Mouse (Mus musculus) kidney, embryonic 16.5 days (tissue): ENCODE results near the gene Lrch1. TPM values are rescaled to one million over a fixed set of nuclear protein-coding genes. Genes with fewer than 3 reads are reported as not detected.

Experiments
- ATAC-seq: fragments of 200-750 bp; cut with Nextera tagmentation; 2 replicates; pipeline ENCODE4 v1.8.0; 2017; ENCODE audit warnings: moderate TSS enrichment; ENCODE audit not compliant: low FRiP score, low TSS enrichment
- H3K27ac ChIP-seq: fragments of 300-500 bp; sonication (generic); 2 replicates; pipeline ENCODE4 v1.5.1; 2014; ENCODE audit warnings: low read length
- H3K27me3 ChIP-seq: fragments of 300-500 bp; sonication (generic); 2 replicates; pipeline ENCODE4 v1.6.1; 2014; ENCODE audit warnings: low read length, control low read depth, mixed read lengths; ENCODE audit not compliant: insufficient read depth
- H3K36me3 ChIP-seq: fragments of 300-500 bp; sonication (generic); 2 replicates; pipeline ENCODE4 v1.6.1; 2014; ENCODE audit warnings: low read length, control low read depth, mixed read lengths; ENCODE audit not compliant: insufficient read depth
- H3K4me1 ChIP-seq: fragments of 300-500 bp; sonication (generic); 2 replicates; pipeline ENCODE4 v1.6.1; 2014; ENCODE audit warnings: low read length, control low read depth, mixed read lengths; ENCODE audit not compliant: insufficient read depth
- H3K4me2 ChIP-seq: fragments of 300-500 bp; sonication (generic); replicated peaks from 2 replicates; pipeline ENCODE4 v1.6.1; 2014; ENCODE audit warnings: low read depth, low read length
- H3K4me3 ChIP-seq: fragments of 300-500 bp; sonication (generic); 2 replicates; pipeline ENCODE4 v1.5.1; 2014; ENCODE audit warnings: mild to moderate bottlenecking, low read length
- H3K9ac ChIP-seq: fragments of 300-500 bp; sonication (generic); replicated peaks from 2 replicates; pipeline ENCODE4 v1.6.1; 2014; ENCODE audit warnings: low read length
- H3K9me3 ChIP-seq: fragments of 300-500 bp; sonication (generic); 2 replicates; pipeline ENCODE4 v1.6.1; 2016; ENCODE audit warnings: low read length, control low read depth
- WGBS: fragments of 180-500 bp; shearing (Covaris S2); extraction: QIAGEN DNeasy Blood & Tissue Kit; methylation state at CpG from one replicate; pipeline ENCODE4 v1.1.7; 2014; 5-methylcytosine and 5-hydroxymethylcytosine counted together
- polyA plus RNA-seq: library from polyadenylated mRNA; unstranded; fragments of >200 nt; fragmentation: Nextera tagmentation; extraction: Ambion mirVana; gene quantifications from 2 replicates; pipeline ENCODE4 v1.2.1, GENCODE M21; 2015

Lrch1 gene
- polyA plus RNA-seq, 1 experiment from 2014 or later, result 18.3 TPM

DNA sequence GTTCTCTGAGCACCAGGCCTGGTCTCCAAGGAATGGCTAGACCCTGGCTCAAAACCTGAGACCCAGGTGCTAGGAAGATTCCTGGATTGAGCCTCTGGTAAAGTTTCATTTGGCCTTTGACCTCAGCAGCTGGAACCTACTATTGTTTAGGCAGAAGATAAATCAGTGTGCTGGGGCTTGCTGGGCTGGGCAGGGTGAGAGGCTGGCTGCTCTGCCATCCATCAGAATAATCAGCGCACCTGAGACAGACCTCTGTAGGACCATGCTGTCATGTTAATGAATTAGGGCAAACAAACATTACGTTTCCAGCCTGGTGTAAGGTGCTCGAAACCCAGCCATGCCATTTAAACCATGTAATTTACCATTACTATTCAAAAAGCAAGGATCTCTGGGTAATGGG, 33.3 kb upstream of the Lrch1 start:
- 42% methylated on average over 3 of the region's 3 CpGs for WGBS
- no peaks in the 10 kb centered on the region for H3K36me3 ChIP-seq
- ATAC-seq, result no peak
- no peaks in the 10 kb centered on the region for H3K9me3 ChIP-seq
- H3K4me1 ChIP-seq, result no peaks in the 10 kb centered on the region
- no peak overlapping the region for H3K4me2 ChIP-seq
- no peaks in the 10 kb centered on the region for H3K27me3 ChIP-seq
- H3K27ac ChIP-seq, result no peak overlapping the region
- no peak overlapping the region for H3K4me3 ChIP-seq
- no peak overlapping the region for H3K9ac ChIP-seq

DNA sequence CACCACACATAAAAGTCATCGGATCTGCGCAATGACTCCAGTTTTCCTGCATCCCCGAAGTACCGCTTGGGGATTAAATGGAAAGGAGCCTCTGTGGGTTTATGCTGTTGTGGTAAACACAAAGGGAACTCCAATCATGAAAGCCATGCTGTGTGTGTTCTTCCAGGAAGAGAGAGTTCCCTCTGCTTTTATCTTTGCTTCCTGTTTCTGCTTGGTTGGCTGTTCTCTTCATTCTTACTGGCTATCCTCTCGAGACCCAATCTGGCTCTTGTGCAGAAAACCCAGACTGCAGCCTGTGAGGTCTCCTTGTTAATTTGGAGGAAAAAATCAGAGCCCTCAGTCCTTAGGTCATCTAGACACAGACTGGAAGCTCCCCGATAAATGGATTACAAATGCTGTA, 29.3 kb upstream of the Lrch1 start:
- Histone ChIP-seq H3K4me2 (no peak overlapping the region), H3K27me3 (no peaks in the 10 kb centered on the region), H3K9ac (no peak overlapping the region), H3K36me3 (no peaks in the 10 kb centered on the region), H3K9me3 (no peaks in the 10 kb centered on the region), H3K27ac (no peak overlapping the region), H3K4me1 (no peaks in the 10 kb centered on the region), H3K4me3 (no peak overlapping the region)
- WGBS, result 74% methylated on average over 6 of the region's 6 CpGs
- no peak for ATAC-seq

DNA sequence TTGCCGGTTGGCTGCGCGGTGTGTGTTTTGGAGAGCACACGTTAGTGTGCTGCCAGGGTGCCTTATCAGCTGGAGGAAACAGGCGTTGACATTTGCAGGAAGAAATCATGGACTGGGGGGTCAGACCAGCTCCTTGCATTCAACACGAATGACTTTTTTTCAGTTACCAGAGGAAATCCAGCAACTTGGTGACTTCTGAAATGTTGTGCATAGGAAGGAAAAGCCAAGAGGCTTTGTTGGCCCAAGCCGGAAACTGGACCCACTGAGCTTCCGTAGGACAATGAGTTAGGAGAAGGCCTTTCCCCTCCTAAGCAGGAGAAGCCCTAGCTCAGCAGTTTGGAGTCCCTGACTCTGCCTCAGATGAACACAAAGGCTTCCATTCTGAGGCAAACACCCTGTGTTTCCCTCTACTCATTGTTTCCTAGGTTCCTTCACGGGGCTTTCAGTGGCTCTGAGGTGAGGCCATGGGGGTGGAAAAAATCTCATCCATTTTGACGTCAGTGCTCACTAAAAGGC, 26.5 kb upstream of the Lrch1 start:
- Histone ChIP-seq H3K4me2 (no peak overlapping the region), H3K4me3 (no peak overlapping the region), H3K27me3 (no peaks in the 10 kb centered on the region), H3K27ac (peak overlapping the region; percentile 77), H3K36me3 (no peaks in the 10 kb centered on the region), H3K9me3 (no peaks in the 10 kb centered on the region), H3K4me1 (no peaks in the 10 kb centered on the region), H3K9ac (no peak overlapping the region)
- WGBS, result 63% methylated on average over 10 of the region's 10 CpGs
- peak; percentile 67 for ATAC-seq

DNA sequence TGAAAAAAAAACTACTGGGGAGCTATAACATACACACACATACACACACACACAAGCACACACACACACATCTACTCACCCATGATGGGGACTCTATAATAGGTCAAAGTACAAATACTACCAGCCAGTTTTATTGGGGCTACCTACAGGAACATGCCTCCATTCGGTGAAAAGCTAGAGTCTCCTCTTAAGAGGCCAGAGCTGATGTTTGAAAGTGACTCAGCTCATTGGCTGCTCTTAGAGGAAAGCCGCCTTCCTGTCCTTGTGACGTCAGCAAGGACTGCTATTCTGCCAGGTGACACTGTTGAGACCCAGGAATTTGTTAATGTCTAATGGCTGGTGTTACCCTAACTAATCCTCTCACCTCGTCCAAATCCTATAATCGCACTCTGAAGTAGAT, 25.0 kb upstream of the Lrch1 start:
- WGBS, result 83% methylated on average over 5 of the region's 5 CpGs
- H3K4me2 ChIP-seq, result no peak overlapping the region
- no peak overlapping the region for H3K9ac ChIP-seq
- ATAC-seq, result no peak
- H3K27ac ChIP-seq, result no peak overlapping the region
- H3K9me3 ChIP-seq, result no peaks in the 10 kb centered on the region
- no peak overlapping the region for H3K4me3 ChIP-seq
- no peaks in the 10 kb centered on the region for H3K4me1 ChIP-seq
- no peaks in the 10 kb centered on the region for H3K36me3 ChIP-seq
- no peaks in the 10 kb centered on the region for H3K27me3 ChIP-seq

GRCm38 (mm10) chr14:74972216-74972615, 24.5 kb upstream of the Lrch1 start:
- no peak overlapping the region for H3K27ac ChIP-seq
- no peak overlapping the region for H3K4me2 ChIP-seq
- H3K36me3 ChIP-seq, result no peaks in the 10 kb centered on the region
- 43% methylated on average over 3 of the region's 3 CpGs for WGBS
- H3K4me1 ChIP-seq, result no peaks in the 10 kb centered on the region
- no peak overlapping the region for H3K9ac ChIP-seq
- H3K27me3 ChIP-seq, result no peaks in the 10 kb centered on the region
- no peaks in the 10 kb centered on the region for H3K9me3 ChIP-seq
- no peak overlapping the region for H3K4me3 ChIP-seq
- ATAC-seq, result no peak

- no peak overlapping the region for H3K4me2 ChIP-seq
- 77% methylated on average over 3 of the region's 3 CpGs for WGBS
- ATAC-seq, result no peak
- peak overlapping the region; percentile 30; the same call in 1 of the 2 replicates for H3K27ac ChIP-seq
- peaks cover 4% of the 10 kb centered on the region; the same call in 1 of the 2 replicates for H3K9me3 ChIP-seq
- H3K9ac ChIP-seq, result no peak overlapping the region
- no peaks in the 10 kb centered on the region for H3K36me3 ChIP-seq
- H3K27me3 ChIP-seq, result no peaks in the 10 kb centered on the region
- H3K4me3 ChIP-seq, result no peak overlapping the region
- no peaks in the 10 kb centered on the region for H3K4me1 ChIP-seq
Measured at GRCm38 (mm10) chr14:74963402-74963764, 15.7 kb upstream of the Lrch1 start.

DNA sequence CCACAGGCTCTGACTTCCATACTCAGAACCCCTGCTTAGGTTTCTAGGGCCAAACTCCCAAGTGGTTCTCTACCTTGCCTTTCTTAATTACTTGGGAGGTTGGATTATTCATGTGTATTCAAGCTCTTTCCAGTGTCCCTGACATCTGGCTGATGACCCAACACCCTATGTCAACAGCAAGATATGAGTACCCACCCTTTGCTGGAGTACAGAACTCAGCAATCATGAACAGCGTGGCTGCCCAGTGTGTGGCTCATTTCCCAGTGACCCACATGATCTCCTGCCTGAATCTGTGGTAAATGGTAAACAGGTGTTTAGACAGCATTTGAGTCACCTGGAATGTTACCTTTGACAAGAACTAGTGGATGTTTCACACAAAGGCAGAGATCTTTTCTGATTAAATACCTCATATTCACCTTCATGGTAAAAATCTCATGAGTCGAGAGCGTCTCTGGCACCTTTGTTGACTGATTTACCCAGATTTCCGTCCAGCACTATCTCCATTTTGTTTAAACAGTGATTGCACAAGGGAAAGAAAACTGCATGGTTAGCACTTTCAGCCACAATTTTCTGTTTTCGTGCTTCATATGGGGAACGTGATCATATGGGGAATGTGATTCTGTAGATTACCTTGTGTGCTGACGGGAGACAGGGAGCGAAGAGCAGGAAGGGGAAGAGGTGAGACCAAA, 15.2 kb upstream of the Lrch1 start:
- H3K9me3 ChIP-seq, result peaks cover 4% of the 10 kb centered on the region; the same call in 1 of the 2 replicates
- no peak overlapping the region for H3K9ac ChIP-seq
- WGBS, result 82% methylated on average over 8 of the region's 8 CpGs
- H3K36me3 ChIP-seq, result no peaks in the 10 kb centered on the region
- H3K4me1 ChIP-seq, result no peaks in the 10 kb centered on the region
- no peak for ATAC-seq
- peak overlapping the region; percentile 30; the same call in 1 of the 2 replicates for H3K27ac ChIP-seq
- H3K27me3 ChIP-seq, result no peaks in the 10 kb centered on the region
- H3K4me3 ChIP-seq, result no peak overlapping the region
- no peak overlapping the region for H3K4me2 ChIP-seq

DNA sequence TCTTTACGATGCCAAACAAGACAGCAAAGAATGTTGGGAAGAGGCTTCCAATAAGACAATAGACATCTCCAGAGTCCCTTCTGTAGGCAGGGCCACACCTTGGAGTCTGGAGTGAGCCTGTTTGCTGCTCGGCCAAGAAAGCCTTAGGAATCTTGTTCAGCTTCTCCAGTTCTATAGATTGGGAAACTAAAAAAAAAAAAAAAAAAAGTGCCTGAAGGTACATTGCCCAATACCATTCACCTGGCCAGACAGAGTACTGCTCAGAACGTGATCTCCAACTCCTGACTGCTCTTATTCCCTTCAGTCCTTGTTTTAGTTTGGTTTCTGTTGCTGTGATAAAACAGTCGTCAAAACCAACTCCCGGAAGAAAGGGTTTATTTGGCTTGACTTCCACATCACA, 12.9 kb upstream of the Lrch1 start:
- Histone ChIP-seq H3K9me3 (no peaks in the 10 kb centered on the region), H3K4me2 (no peak overlapping the region), H3K9ac (no peak overlapping the region), H3K4me3 (no peak overlapping the region), H3K27me3 (no peaks in the 10 kb centered on the region), H3K27ac (no peak overlapping the region), H3K4me1 (no peaks in the 10 kb centered on the region), H3K36me3 (no peaks in the 10 kb centered on the region)
- 73% methylated on average over 5 of the region's 5 CpGs for WGBS
- no peak for ATAC-seq

DNA sequence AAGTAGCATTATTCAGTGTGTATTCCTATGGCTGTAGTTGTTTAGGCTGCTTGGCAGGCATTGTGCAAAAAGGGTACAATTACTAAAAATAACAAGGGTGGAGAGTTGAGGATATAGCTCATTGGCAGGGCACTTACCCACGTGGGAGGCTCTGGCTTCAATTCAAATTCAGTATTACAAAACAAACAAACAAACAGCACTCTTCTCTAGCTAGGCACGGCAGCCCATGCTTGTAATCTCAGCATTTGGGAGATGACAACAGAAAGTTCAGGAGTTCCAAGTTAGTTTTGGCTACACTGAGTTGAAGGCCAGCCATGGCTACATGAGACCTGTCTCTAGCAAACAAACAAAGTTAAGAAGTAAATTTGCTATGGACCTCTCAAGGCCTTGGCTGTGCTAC, 9.0 kb upstream of the Lrch1 start:
- H3K4me2 ChIP-seq, result no peak overlapping the region
- no peaks in the 10 kb centered on the region for H3K27me3 ChIP-seq
- no peak overlapping the region for H3K27ac ChIP-seq
- no peak overlapping the region for H3K9ac ChIP-seq
- no peaks in the 10 kb centered on the region for H3K4me1 ChIP-seq
- H3K36me3 ChIP-seq, result no peaks in the 10 kb centered on the region
- WGBS, result 38% methylated on average over 2 of the region's 2 CpGs
- H3K4me3 ChIP-seq, result no peak overlapping the region
- no peak for ATAC-seq
- no peaks in the 10 kb centered on the region for H3K9me3 ChIP-seq

DNA sequence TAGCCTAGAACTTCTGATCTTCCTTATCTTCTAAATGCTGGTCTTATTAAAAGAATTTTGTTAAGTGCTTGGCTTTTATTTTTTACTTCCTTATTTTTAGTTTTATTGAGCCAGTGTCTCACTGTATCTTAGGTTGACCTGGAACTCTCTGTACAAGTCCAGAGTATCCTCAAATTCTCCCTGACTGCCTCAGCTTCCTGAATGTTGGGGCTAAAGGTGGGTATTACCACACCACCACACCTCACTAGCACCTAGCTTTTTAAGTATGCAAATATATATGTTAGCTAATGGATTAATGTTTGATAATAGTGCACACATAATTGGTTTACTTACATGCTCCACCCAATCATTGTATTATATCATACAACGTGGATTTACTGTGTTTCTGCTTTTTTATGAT, 8.6 kb upstream of the Lrch1 start:
- no peak overlapping the region for H3K4me3 ChIP-seq
- ATAC-seq, result no peak
- no peak overlapping the region for H3K4me2 ChIP-seq
- no peaks in the 10 kb centered on the region for H3K9me3 ChIP-seq
- H3K27me3 ChIP-seq, result no peaks in the 10 kb centered on the region
- H3K27ac ChIP-seq, result no peak overlapping the region
- no peaks in the 10 kb centered on the region for H3K36me3 ChIP-seq
- H3K9ac ChIP-seq, result no peak overlapping the region
- H3K4me1 ChIP-seq, result no peaks in the 10 kb centered on the region
- WGBS, result 76% methylated on average over 1 of the region's 1 CpGs
